Comparison of ENCODE assay signal across 10 mouse cellular contexts in genomic region chr9:58651993-58652392, GRCm38 (mm10).
DNase-seq lines count a peak whose midpoint lies in the region; TF ChIP-seq lines count a peak whose summit lies in the region.
"Had no signal": no experiment of that assay in that cellular context is flagged by ENCODE, and none has a peak within 500 bp of the region (broad histone marks: within the 10 kb centered on the region; RNA-seq: fewer than 3 reads in every experiment).

No protein-coding gene starts in this region.

- TF ChIP-seq CTCF in MEL (IDR thresholded peaks at IDR 0.05 in 2 of 3, conservative IDR thresholded peaks at IDR 0.05 in 1 of 3; ENCODE audit: control insufficient read depth in 1 of 3, insufficient read depth in 1 of 3, low read depth in 2 of 3, low read length in 3 of 3, poor library complexity in 1 of 3, severe bottlenecking in 1 of 3), result peak in 2 of 3 experiments; percentile 37 to 55; a peak in 3 of 6 replicates

- no peaks in the 10 kb centered on the region for H3K9me3 ChIP-seq in MEL (replicated peaks; ENCODE audit: insufficient read depth, low read length)
- H3K9me3 ChIP-seq: embryonic facial prominence, embryonic 15.5 days; liver, embryonic 15.5 days; stomach, embryonic 15.5 days had no signal

- peak; percentile 60 for TF ChIP-seq RAD21 in MEL (IDR thresholded peaks at IDR 0.05; ENCODE audit: low read depth, low read length)

- H3K79me2 ChIP-seq in MEL (ENCODE audit: control insufficient read depth, insufficient read depth, low read length, poor library complexity), result no peaks in the 10 kb centered on the region

- no peak for TF ChIP-seq POLR2A in MEL (IDR thresholded peaks at IDR 0.05; ENCODE audit: control insufficient read depth in 1 of 2, insufficient read depth in 1 of 2, low read depth in 1 of 2, low read length in 2 of 2, poor library complexity in 1 of 2)

- no peak for TF ChIP-seq EP300 in MEL (IDR thresholded peaks at IDR 0.05; ENCODE audit: low read depth in 1 of 2, low read length in 2 of 2)

- peaks cover 21 to 33% of the 10 kb centered on the region in 2 experiments for H3K36me3 ChIP-seq in MEL (ENCODE audit: control insufficient read depth in 1 of 2, insufficient read depth in 2 of 2, low read length in 2 of 2)

- no peak overlapping the region for H3K27ac ChIP-seq in MEL (ENCODE audit: control insufficient read depth, low read depth, low read length)
- H3K27ac ChIP-seq: embryonic facial prominence, embryonic 15.5 days; stomach, embryonic 15.5 days had no signal

- DNase-seq in kidney, postnatal 14 days, result peak; percentile 51
- no peak for DNase-seq in kidney, postnatal 4 days
- DNase-seq in CD4-positive, CD25-positive, alpha-beta regulatory T cell, adult 2 months (ENCODE audit: low read depth, low spot score), result peak; percentile 80
- peak; percentile 77 for DNase-seq in MEL (ENCODE audit: low read depth, low spot score)
- peak; percentile 32 for DNase-seq in embryo, embryonic 9.5 days (ENCODE audit: extremely low spot score)
- peak; percentile 83 for DNase-seq in naive thymus-derived CD4-positive, alpha-beta T cell, adult 2 months (ENCODE audit: low read depth)
- no peak for DNase-seq in gastrocnemius, adult 8-10 months (ENCODE audit: low spot score in 2 of 2)

- no peak overlapping the region for H3K9ac ChIP-seq in MEL (ENCODE audit: control insufficient read depth, low read depth, low read length, poor library complexity, severe bottlenecking)
- H3K9ac ChIP-seq: embryonic facial prominence, embryonic 15.5 days; liver, embryonic 15.5 days; stomach, embryonic 15.5 days had no signal

- no peak overlapping the region for H3K4me3 ChIP-seq in MEL (ENCODE audit: control insufficient read depth in 1 of 2, insufficient read depth in 1 of 2, low read depth in 2 of 2, low read length in 2 of 2)
- H3K4me3 ChIP-seq: embryonic facial prominence, embryonic 15.5 days; liver, embryonic 15.5 days; stomach, embryonic 15.5 days had no signal

- no peaks in the 10 kb centered on the region for H3K27me3 ChIP-seq in MEL (ENCODE audit: control insufficient read depth in 1 of 2, insufficient read depth in 2 of 2, low read length in 2 of 2)
- H3K27me3 ChIP-seq: embryonic facial prominence, embryonic 15.5 days; liver, embryonic 15.5 days; stomach, embryonic 15.5 days had no signal

- H3K4me1 ChIP-seq in MEL (ENCODE audit: control insufficient read depth in 1 of 2, insufficient read depth in 2 of 2, low read length in 2 of 2), result peaks cover 4 to 18% of the 10 kb centered on the region in 2 experiments
- H3K4me1 ChIP-seq: embryonic facial prominence, embryonic 15.5 days; stomach, embryonic 15.5 days had no signal

TF ChIP-seq in MEL, 35 proteins besides CTCF, POLR2A, EP300 and RAD21:
- peak; percentile 31; the same call in 1 of the 2 replicates for TF ChIP-seq SMC3 (IDR thresholded peaks at IDR 0.05; ENCODE audit: low read depth, low read length)
- no peak for TF ChIP-seq ZMIZ1 (IDR thresholded peaks at IDR 0.05; ENCODE audit: low read depth, low read length)
- no peak for TF ChIP-seq NELFE (IDR thresholded peaks at IDR 0.05; ENCODE audit: low read depth, low read length)
- no peak for TF ChIP-seq CHD1 (IDR thresholded peaks at IDR 0.05; ENCODE audit: low read depth, low read length)
- TF ChIP-seq POLR2AphosphoS5 (IDR thresholded peaks at IDR 0.05; ENCODE audit: borderline replicate concordance, low read depth, low read length), result no peak
- TF ChIP-seq SIN3A (IDR thresholded peaks at IDR 0.05; ENCODE audit: low read length), result no peak
- no peak for TF ChIP-seq ZKSCAN1 (IDR thresholded peaks at IDR 0.05; ENCODE audit: low read depth, low read length)
- no peak for TF ChIP-seq CHD2 (IDR thresholded peaks at IDR 0.05; ENCODE audit: low read length)
- TF ChIP-seq MYC (IDR thresholded peaks at IDR 0.05; ENCODE audit: low read depth, low read length), result no peak
- TF ChIP-seq USF2 (IDR thresholded peaks at IDR 0.05; ENCODE audit: borderline replicate concordance in 1 of 2, insufficient read depth in 1 of 2, low read depth in 1 of 2, low read length in 2 of 2), result no peak
- no peak for TF ChIP-seq MEF2A (IDR thresholded peaks at IDR 0.05; ENCODE audit: extremely low read depth, insufficient replicate concordance, low read depth, low read length, poor library complexity, severe bottlenecking)
- peak; percentile 25; the same call in 1 of the 2 replicates for TF ChIP-seq ZC3H11A (IDR thresholded peaks at IDR 0.05; ENCODE audit: low read depth, low read length)
- no peak for TF ChIP-seq MAZ (IDR thresholded peaks at IDR 0.05; ENCODE audit: low read depth, low read length)
- TF ChIP-seq MXI1 (IDR thresholded peaks at IDR 0.05; ENCODE audit: low read depth, low read length), result no peak

Comparison
In these comparisons a context has a peak if more than half of its experiments do, and no peak if none do; other contexts are left out.
1. DNase-seq: peak in kidney, postnatal 14 days (single experiment), CD4-positive, CD25-positive, alpha-beta regulatory T cell, adult 2 months (single experiment), MEL (single experiment), embryo, embryonic 9.5 days (single experiment) and naive thymus-derived CD4-positive, alpha-beta T cell, adult 2 months (single experiment); none in kidney, postnatal 4 days (0 of 2) and gastrocnemius, adult 8-10 months (0 of 2).